Mouse (Mus musculus) MEL (cell line): ENCODE measurements around the gene Cd24a. TPM values are rescaled to one million over a fixed set of nuclear protein-coding genes. Genes with fewer than 3 reads are reported as not detected.
A peak's percentile ranks its signal among the peaks of the same experiment; 100 is the strongest.

Source experiments
- DNase-seq: peaks from one replicate; pipeline ENCODE4 v3.0.0; 2011; ENCODE audit warnings: low read depth, low spot score
- H3K27ac ChIP-seq: 2 replicates; pipeline ENCODE4 v1.5.1; 2012; ENCODE audit warnings: low read depth, mild to moderate bottlenecking, control low read depth, low read length, moderate library complexity; ENCODE audit not compliant: control insufficient read depth
- H3K27me3 ChIP-seq, 2 experiments: fragments of 150-350 bp in 1 of 2; sonication (generic) in 1 of 2; 2 replicates each; pipeline ENCODE4 v1.6.1; 2012; ENCODE audit warnings: low read length in 2 of 2, mild to moderate bottlenecking in 2 of 2, improper control_type of control experiment in 1 of 2, moderate library complexity in 1 of 2; ENCODE audit not compliant: insufficient read depth in 2 of 2, control insufficient read depth in 1 of 2
- H3K36me3 ChIP-seq, 2 experiments: 2 replicates each; pipeline ENCODE4 v1.6.1; 2012 to 2014; ENCODE audit warnings: low read length in 2 of 2, improper control_type of control experiment in 1 of 2, inconsistent platforms in 1 of 2, mild to moderate bottlenecking in 1 of 2; ENCODE audit not compliant: insufficient read depth in 2 of 2, control insufficient read depth in 1 of 2
- H3K4me1 ChIP-seq, 2 experiments: fragments of 150-350 bp in 1 of 2; sonication (generic) in 1 of 2; 2 replicates each; pipeline ENCODE4 v1.6.1; 2012; ENCODE audit warnings: low read length in 2 of 2, improper control_type of control experiment in 1 of 2, mild to moderate bottlenecking in 1 of 2; ENCODE audit not compliant: insufficient read depth in 2 of 2, control insufficient read depth in 1 of 2
- H3K4me3 ChIP-seq, 2 experiments: fragments of 150-350 bp in 1 of 2; sonication (generic) in 1 of 2; 2 replicates each; pipeline ENCODE4 v1.5.1; 2012; ENCODE audit warnings: low read depth in 2 of 2, low read length in 2 of 2, mild to moderate bottlenecking in 2 of 2, moderate library complexity in 2 of 2, control low read depth in 1 of 2, improper control_type of control experiment in 1 of 2; ENCODE audit not compliant: control insufficient read depth in 1 of 2, insufficient read depth in 1 of 2
- H3K79me2 ChIP-seq: 2 replicates; pipeline ENCODE4 v1.6.1; 2012; ENCODE audit warnings: mild to moderate bottlenecking, low read length, moderate library complexity; ENCODE audit not compliant: control insufficient read depth, poor library complexity, insufficient read depth
- H3K9ac ChIP-seq: 2 replicates; pipeline ENCODE4 v1.6.1; 2012; ENCODE audit warnings: low read depth, mild to moderate bottlenecking, control low read depth, low read length, moderate library complexity; ENCODE audit not compliant: control insufficient read depth, poor library complexity, severe bottlenecking
- H3K9me3 ChIP-seq: fragments of 150-350 bp; sonication (generic); replicated peaks from 2 replicates; pipeline ENCODE4 v1.6.1; 2012; ENCODE audit warnings: mild to moderate bottlenecking, low read length, improper control_type of control experiment, moderate library complexity; ENCODE audit not compliant: insufficient read depth
- BHLHE40 ChIP-seq: IDR thresholded peaks from 2 replicates; pipeline ENCODE4 v1.6.1; 2012; ENCODE audit warnings: low read depth, mild to moderate bottlenecking, inconsistent platforms, low read length, improper control_type of control experiment, borderline replicate concordance
- CHD2 ChIP-seq: IDR thresholded peaks from 2 replicates; pipeline ENCODE4 v1.6.1; 2011; ENCODE audit warnings: low read length, improper control_type of control experiment
- CTCF ChIP-seq, 3 experiments: IDR thresholded peaks in 2 of 3; conservative IDR thresholded peaks in 1 of 3; 2 replicates each; pipeline ENCODE4 v1.5.1; 2011 to 2012; ENCODE audit warnings: low read length in 3 of 3, low read depth in 2 of 3, mild to moderate bottlenecking in 2 of 3, improper control_type of control experiment in 1 of 3, inconsistent platforms in 1 of 3, mixed read lengths in 1 of 3, moderate library complexity in 1 of 3; ENCODE audit not compliant: control insufficient read depth in 1 of 3, insufficient read depth in 1 of 3, poor library complexity in 1 of 3, severe bottlenecking in 1 of 3
- E2F4 ChIP-seq: IDR thresholded peaks from 2 replicates; pipeline ENCODE4 v1.6.1; 2011; ENCODE audit warnings: low read depth, low read length, improper control_type of control experiment, borderline replicate concordance
- ELF1 ChIP-seq: IDR thresholded peaks from 2 replicates; pipeline ENCODE4 v1.6.1; 2014; ENCODE audit warnings: low read depth, mild to moderate bottlenecking, inconsistent platforms, low read length, improper control_type of control experiment, moderate library complexity
- EP300 ChIP-seq, 2 experiments: IDR thresholded peaks; 2 replicates each; pipeline ENCODE4 v1.6.1; 2011; ENCODE audit warnings: improper control_type of control experiment in 2 of 2, low read length in 2 of 2, low read depth in 1 of 2, mild to moderate bottlenecking in 1 of 2
- ETS1 ChIP-seq: IDR thresholded peaks from 2 replicates; pipeline ENCODE4 v1.6.1; 2012; ENCODE audit warnings: low read depth, mild to moderate bottlenecking, inconsistent platforms, low read length, improper control_type of control experiment, moderate library complexity
- GABPA ChIP-seq: IDR thresholded peaks from 2 replicates; pipeline ENCODE4 v1.6.1; 2012; ENCODE audit warnings: low read depth, mild to moderate bottlenecking, inconsistent platforms, low read length, improper control_type of control experiment, moderate library complexity
- GATA1 ChIP-seq: IDR thresholded peaks from 2 replicates; pipeline ENCODE4 v1.6.1; 2011; ENCODE audit warnings: low read depth, low read length, improper control_type of control experiment
- HCFC1 ChIP-seq: IDR thresholded peaks from 2 replicates; pipeline ENCODE4 v1.6.1; 2012; ENCODE audit warnings: low read depth, mild to moderate bottlenecking, inconsistent platforms, low read length, improper control_type of control experiment, moderate library complexity
- KAT2A ChIP-seq: conservative IDR thresholded peaks from 2 replicates; pipeline ENCODE4 v1.6.1; 2012; ENCODE audit warnings: low read depth, low read length, improper control_type of control experiment, inconsistent platforms
- MAFK ChIP-seq: IDR thresholded peaks from 2 replicates; pipeline ENCODE4 v1.6.1; 2011; ENCODE audit warnings: low read depth, mild to moderate bottlenecking, low read length, improper control_type of control experiment, borderline replicate concordance
- MAX ChIP-seq: IDR thresholded peaks from 2 replicates; pipeline ENCODE4 v1.6.1; 2011; ENCODE audit warnings: low read length, improper control_type of control experiment
- MAZ ChIP-seq: IDR thresholded peaks from 2 replicates; pipeline ENCODE4 v1.6.1; 2012; ENCODE audit warnings: low read depth, mild to moderate bottlenecking, inconsistent platforms, low read length, improper control_type of control experiment
- MEF2A ChIP-seq: IDR thresholded peaks from 2 replicates; pipeline ENCODE4 v1.6.1; 2014; ENCODE audit warnings: low read depth, mild to moderate bottlenecking, inconsistent platforms, low read length, improper control_type of control experiment; ENCODE audit not compliant: poor library complexity, insufficient replicate concordance, severe bottlenecking; ENCODE audit errors: extremely low read depth
- MYB ChIP-seq: IDR thresholded peaks from 2 replicates; pipeline ENCODE4 v1.6.1; 2011; ENCODE audit warnings: mild to moderate bottlenecking, low read depth, low read length, improper control_type of control experiment
- MYC ChIP-seq: IDR thresholded peaks from 2 replicates; pipeline ENCODE4 v1.6.1; 2011; ENCODE audit warnings: low read depth, mild to moderate bottlenecking, low read length, improper control_type of control experiment, moderate library complexity
- NELFE ChIP-seq: IDR thresholded peaks from 2 replicates; pipeline ENCODE4 v1.6.1; 2011; ENCODE audit warnings: low read depth, low read length, improper control_type of control experiment
- POLR2A ChIP-seq, 2 experiments: IDR thresholded peaks; 2 replicates each; pipeline ENCODE4 v1.6.1; 2011 to 2012; ENCODE audit warnings: low read length in 2 of 2, mild to moderate bottlenecking in 2 of 2, control low read depth in 1 of 2, improper control_type of control experiment in 1 of 2, low read depth in 1 of 2, moderate library complexity in 1 of 2; ENCODE audit not compliant: control insufficient read depth in 1 of 2, insufficient read depth in 1 of 2, poor library complexity in 1 of 2
- POLR2AphosphoS2 ChIP-seq: IDR thresholded peaks from 2 replicates; pipeline ENCODE4 v1.6.1; 2011; ENCODE audit warnings: low read length, improper control_type of control experiment
- POLR2AphosphoS5 ChIP-seq: IDR thresholded peaks from 2 replicates; pipeline ENCODE4 v1.6.1; 2012; ENCODE audit warnings: low read depth, borderline replicate concordance, mild to moderate bottlenecking, inconsistent platforms, low read length, moderate library complexity, mixed read lengths
- RAD21 ChIP-seq: IDR thresholded peaks from 2 replicates; pipeline ENCODE4 v1.6.1; 2011; ENCODE audit warnings: mild to moderate bottlenecking, low read depth, low read length, improper control_type of control experiment
- RCOR1 ChIP-seq: IDR thresholded peaks from 2 replicates; pipeline ENCODE4 v1.6.1; 2012; ENCODE audit warnings: low read depth, mild to moderate bottlenecking, inconsistent platforms, low read length, improper control_type of control experiment
- SMC3 ChIP-seq: IDR thresholded peaks from 2 replicates; pipeline ENCODE4 v1.6.1; 2011; ENCODE audit warnings: low read depth, low read length, improper control_type of control experiment
- TAL1 ChIP-seq: IDR thresholded peaks from 2 replicates; pipeline ENCODE4 v1.6.1; 2012; ENCODE audit warnings: mild to moderate bottlenecking, inconsistent platforms, low read length, moderate library complexity, mixed read lengths
- TBP ChIP-seq: IDR thresholded peaks from 2 replicates; pipeline ENCODE4 v1.8.0; 2011; ENCODE audit warnings: low read depth, low read length, improper control_type of control experiment
- UBTF ChIP-seq: IDR thresholded peaks from 2 replicates; pipeline ENCODE4 v1.6.1; 2012; ENCODE audit warnings: low read depth, mild to moderate bottlenecking, inconsistent platforms, low read length, improper control_type of control experiment, moderate library complexity, borderline replicate concordance; ENCODE audit not compliant: insufficient read depth
- USF1 ChIP-seq: IDR thresholded peaks from 2 replicates; pipeline ENCODE4 v1.6.1; 2014; ENCODE audit warnings: low read depth, mild to moderate bottlenecking, inconsistent platforms, low read length, improper control_type of control experiment, moderate library complexity
- USF2 ChIP-seq, 2 experiments: IDR thresholded peaks; 2 replicates each; pipeline ENCODE4 v1.6.1; 2011 to 2012; ENCODE audit warnings: improper control_type of control experiment in 2 of 2, low read length in 2 of 2, borderline replicate concordance in 1 of 2, inconsistent platforms in 1 of 2, low read depth in 1 of 2, mild to moderate bottlenecking in 1 of 2; ENCODE audit not compliant: insufficient read depth in 1 of 2
- ZKSCAN1 ChIP-seq: IDR thresholded peaks from 2 replicates; pipeline ENCODE4 v1.6.1; 2012; ENCODE audit warnings: low read depth, mild to moderate bottlenecking, inconsistent platforms, low read length, improper control_type of control experiment, moderate library complexity
- ZMIZ1 ChIP-seq: IDR thresholded peaks from 2 replicates; pipeline ENCODE4 v1.6.1; 2012; ENCODE audit warnings: low read depth, mild to moderate bottlenecking, inconsistent platforms, low read length, improper control_type of control experiment, moderate library complexity
- ZNF384 ChIP-seq: IDR thresholded peaks from 2 replicates; pipeline ENCODE4 v1.6.1; 2012; ENCODE audit warnings: low read depth, mild to moderate bottlenecking, inconsistent platforms, low read length, improper control_type of control experiment
- polyA plus RNA-seq, 2 experiments: library from polyadenylated mRNA; stranded (reverse) in 1 of 2; unstranded in 1 of 2; fragments of >175 nt in 1 of 2; fragments of >200 nt in 1 of 2; gene quantifications; 2 replicates each; pipeline versions ENCODE4 v1.2.1 to v1.2.4; 2012; ENCODE audit warnings: low replicate concordance in 2 of 2, low read depth in 1 of 2; ENCODE audit not compliant: insufficient read length in 2 of 2, insufficient read depth in 1 of 2, missing spikeins in 1 of 2
- total RNA-seq: library from RNA; depleted of rRNA; stranded (reverse); fragments of 300-350 nt; gene quantifications from 2 replicates; pipeline ENCODE4 v1.2.3, GENCODE M21; 2012

Gene Cd24a
- total and polyA plus RNA-seq, 3 experiments = 96.6 to 181 TPM; not detected in 1

GRCm38 (mm10) chr10:43574352-43574751 is 3.7 kb upstream of the Cd24a start:
- no peak overlapping the region for H3K4me3 ChIP-seq
- no peak overlapping the region for H3K9ac ChIP-seq
- no peaks in the 10 kb centered on the region for H3K27me3 ChIP-seq
- DNase-seq = no peak
- H3K27ac ChIP-seq = no peak overlapping the region
- H3K4me1 ChIP-seq = no peaks in the 10 kb centered on the region
- H3K79me2 ChIP-seq = peaks cover 5% of the 10 kb centered on the region
- H3K36me3 ChIP-seq = no peaks in the 10 kb centered on the region
- no peaks in the 10 kb centered on the region for H3K9me3 ChIP-seq
- TF ChIP-seq UBTF (no peak), NELFE (no peak), MYC (no peak), SMC3 (no peak), TBP (no peak), ELF1 (no peak), KAT2A (no peak), ZMIZ1 (no peak), CHD2 (no peak), MAZ (no peak), MEF2A (no peak), EP300 (IDR thresholded peaks at IDR 0.05; ENCODE audit: low read depth in 1 of 2, low read length in 2 of 2) (no peak), USF2 (IDR thresholded peaks at IDR 0.05; ENCODE audit: borderline replicate concordance in 1 of 2, insufficient read depth in 1 of 2, low read depth in 1 of 2, low read length in 2 of 2) (no peak), E2F4 (no peak), MAFK (no peak), RCOR1 (no peak), USF1 (no peak)

GRCm38 (mm10) chr10:43574956-43575355 is 3.1 kb upstream of the Cd24a start:
- no peak overlapping the region for H3K9ac ChIP-seq
- no peaks in the 10 kb centered on the region for H3K9me3 ChIP-seq
- H3K4me1 ChIP-seq = no peaks in the 10 kb centered on the region
- H3K4me3 ChIP-seq = no peak overlapping the region
- H3K36me3 ChIP-seq = no peaks in the 10 kb centered on the region
- H3K27me3 ChIP-seq = no peaks in the 10 kb centered on the region
- no peak overlapping the region for H3K27ac ChIP-seq
- DNase-seq = peak; percentile 89
- peaks cover 11% of the 10 kb centered on the region for H3K79me2 ChIP-seq
- TF ChIP-seq MYB (no peak), GATA1 (no peak), GABPA (no peak), CTCF (IDR thresholded peaks at IDR 0.05 in 2 of 3, conservative IDR thresholded peaks at IDR 0.05 in 1 of 3; ENCODE audit: control insufficient read depth in 1 of 3, insufficient read depth in 1 of 3, low read depth in 2 of 3, low read length in 3 of 3, poor library complexity in 1 of 3, severe bottlenecking in 1 of 3) (peak; percentile 70 to 96 (median 84)), KAT2A (no peak), HCFC1 (no peak), ZMIZ1 (no peak), ZNF384 (no peak), POLR2AphosphoS5 (no peak), POLR2AphosphoS2 (no peak), RAD21 (peak; percentile 100), ETS1 (no peak), USF2 (IDR thresholded peaks at IDR 0.05; ENCODE audit: borderline replicate concordance in 1 of 2, insufficient read depth in 1 of 2, low read depth in 1 of 2, low read length in 2 of 2) (no peak), ZKSCAN1 (no peak), USF1 (no peak), TAL1 (no peak), MAFK (no peak), MYC (no peak), MAX (no peak), BHLHE40 (no peak), UBTF (no peak), POLR2A (IDR thresholded peaks at IDR 0.05; ENCODE audit: control insufficient read depth in 1 of 2, insufficient read depth in 1 of 2, low read depth in 1 of 2, low read length in 2 of 2, poor library complexity in 1 of 2) (no peak), RCOR1 (no peak)
